Mouse (Mus musculus): ENCODE measurements around the gene Lpcat4.

- TF ChIP-seq CTCF (IDR thresholded peaks at IDR 0.05; ENCODE audit: low read depth, low read length), result no peak
- TF ChIP-seq POLR2A (IDR thresholded peaks at IDR 0.05; ENCODE audit: extremely low read depth, insufficient read depth, low read length), result no peak
Observed at GRCm38 (mm10) chr2:112264364-112264763, 25.1 kb downstream of the Lpcat4 start.

Data from liver, adult 2 months (tissue).